Mouse (Mus musculus): ENCODE measurements at regions not wholly inside any gene's neighbourhood (a gene's known extent, or its start where the extent isn't known, plus 50 kb on each side); places are given as distances from the start of the nearest gene placed in this dataset.

DNA sequence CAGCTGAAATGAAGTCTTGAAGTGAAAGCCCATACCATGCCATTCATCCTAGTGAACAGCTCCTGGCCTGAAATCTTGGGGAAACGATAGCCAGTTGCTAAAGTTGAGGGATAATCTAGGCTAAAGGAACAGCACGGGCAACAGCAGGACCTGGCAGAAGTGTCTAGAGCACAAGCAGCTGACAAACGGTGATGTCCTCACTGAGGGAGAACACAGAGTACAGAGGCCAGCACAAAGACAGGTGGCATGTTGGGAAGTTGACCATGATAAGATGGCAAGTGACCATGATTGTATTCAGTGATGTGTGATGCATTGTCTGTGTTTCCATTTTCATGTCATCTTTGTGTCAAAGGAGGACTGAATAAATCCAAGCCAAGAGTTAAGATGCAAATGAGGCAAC lies 212.4 kb upstream of the Ntm start:
- no peak for DNase-seq

- DNase-seq, result no peak
Observed at GRCm38 (mm10) chr9:30183409-30183808, 220.5 kb upstream of the Ntm start.

DNA sequence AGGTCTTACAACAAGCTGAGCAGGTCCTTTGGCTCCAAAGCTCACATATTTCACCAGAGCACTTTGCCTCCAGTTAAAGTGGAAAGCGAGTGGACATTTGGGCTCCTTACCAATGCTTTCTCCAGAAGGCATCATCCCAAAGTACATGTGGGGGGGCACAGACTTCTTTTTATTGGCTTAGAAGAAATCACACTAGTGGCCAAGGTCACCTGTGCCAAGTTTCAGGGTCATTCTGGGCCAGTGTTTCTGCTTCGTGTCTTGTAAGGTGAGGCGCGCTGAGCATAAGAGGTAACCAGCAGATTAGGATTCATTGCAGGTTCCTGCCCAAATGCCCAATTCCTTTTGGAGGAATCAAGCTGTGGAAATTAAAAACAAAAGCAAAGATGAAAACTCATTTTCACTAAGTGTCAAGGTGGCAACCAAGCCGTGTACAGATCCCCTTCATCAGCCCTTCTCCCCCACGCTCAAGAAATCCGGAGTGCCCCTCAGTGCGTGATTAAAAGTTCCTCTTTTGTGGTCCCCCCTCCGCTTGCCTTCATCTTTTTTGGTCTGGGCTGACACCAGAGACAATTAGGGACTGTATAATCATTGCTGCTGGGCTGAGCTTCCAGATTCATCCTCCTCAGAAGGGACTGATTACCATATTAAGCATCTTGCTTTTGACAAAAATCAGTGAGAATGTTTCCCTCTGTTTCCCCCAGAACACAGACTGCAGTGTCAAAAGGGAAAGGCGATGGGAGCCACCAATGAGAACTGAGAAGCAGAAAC lies 222.2 kb upstream of the Ntm start:
- no peak for DNase-seq

- DNase-seq, result no peak
Observed at GRCm38 (mm10) chr9:30186261-30186660, 223.3 kb upstream of the Ntm start.

- no peak for DNase-seq
Observed at GRCm38 (mm10) chr9:30190078-30190477, 227.1 kb upstream of the Ntm start.

- DNase-seq, result no peak
Observed at GRCm38 (mm10) chr9:30191119-30191518, 228.2 kb upstream of the Ntm start.

DNA sequence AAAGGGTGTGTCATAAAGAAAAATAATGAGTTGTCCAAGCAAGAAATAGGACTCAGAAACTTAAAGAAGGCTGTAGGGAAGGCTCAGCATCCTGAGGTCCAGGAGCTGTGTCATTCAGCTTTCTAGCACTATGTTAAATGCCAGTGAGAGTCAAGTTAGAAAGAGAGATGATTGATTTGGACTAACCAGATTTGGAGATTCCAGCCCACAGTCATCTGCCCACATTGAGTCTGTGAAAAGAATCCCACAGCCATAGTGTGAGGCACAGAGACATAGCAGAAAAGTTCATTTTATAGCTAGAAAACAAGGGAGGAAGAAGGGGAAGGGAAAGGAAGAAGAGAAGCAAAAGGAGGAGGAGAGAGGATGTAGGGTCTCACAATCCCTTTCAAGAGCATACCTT lies 229.0 kb upstream of the Ntm start:
- no peak for DNase-seq

DNA sequence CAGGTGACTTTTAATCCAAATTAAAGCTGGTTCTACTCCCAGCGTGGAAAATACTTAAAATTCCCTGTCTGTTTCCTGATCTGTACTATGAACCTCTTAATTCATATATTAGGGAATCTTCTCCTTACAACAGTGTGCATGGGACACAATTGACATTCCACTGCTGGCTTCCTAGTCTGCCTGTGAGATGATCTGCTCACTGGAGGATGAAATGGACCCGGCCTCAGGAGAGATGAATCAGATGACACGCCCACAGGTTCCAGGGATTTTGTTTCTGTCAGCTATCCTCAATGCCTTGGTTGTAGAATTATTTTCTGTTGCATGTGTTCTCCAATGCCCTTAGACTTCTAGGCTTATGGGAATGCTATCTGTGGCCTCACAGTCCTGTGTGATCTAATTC lies 231.9 kb upstream of the Ntm start:
- no peak for DNase-seq

- no peak for DNase-seq
Observed at GRCm38 (mm10) chr9:30202411-30202810, 224.5 kb upstream of the Snx19 start.

GRCm38 (mm10) chr9:30207631-30208030 lies 219.3 kb upstream of the Snx19 start:
- no peak for DNase-seq

DNA sequence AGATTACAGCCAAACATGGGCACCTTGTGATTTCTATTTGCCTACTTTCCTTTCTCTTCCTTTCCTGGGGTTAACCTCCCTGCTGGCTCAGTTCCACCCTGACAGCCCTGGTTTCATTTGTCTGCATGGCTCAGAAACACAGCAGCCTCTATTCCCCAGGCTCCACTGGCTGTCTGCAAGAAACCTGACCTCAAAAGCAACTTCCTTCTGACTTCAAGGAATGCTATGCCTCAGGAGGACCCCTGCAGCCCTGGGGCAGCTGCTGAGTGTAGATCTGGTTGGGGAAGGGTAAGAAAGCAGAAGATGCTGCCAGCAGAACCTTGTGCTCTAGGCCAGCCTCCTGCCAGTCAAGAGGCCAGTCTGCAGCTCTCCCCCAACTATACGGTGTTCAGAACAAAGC lies 217.1 kb upstream of the Snx19 start:
- no peak for DNase-seq

GRCm38 (mm10) chr9:30212471-30213075 lies 214.3 kb upstream of the Snx19 start:
- no peak for DNase-seq

GRCm38 (mm10) chr9:30234501-30235163 lies 192.3 kb upstream of the Snx19 start:
- no peak for DNase-seq

DNA sequence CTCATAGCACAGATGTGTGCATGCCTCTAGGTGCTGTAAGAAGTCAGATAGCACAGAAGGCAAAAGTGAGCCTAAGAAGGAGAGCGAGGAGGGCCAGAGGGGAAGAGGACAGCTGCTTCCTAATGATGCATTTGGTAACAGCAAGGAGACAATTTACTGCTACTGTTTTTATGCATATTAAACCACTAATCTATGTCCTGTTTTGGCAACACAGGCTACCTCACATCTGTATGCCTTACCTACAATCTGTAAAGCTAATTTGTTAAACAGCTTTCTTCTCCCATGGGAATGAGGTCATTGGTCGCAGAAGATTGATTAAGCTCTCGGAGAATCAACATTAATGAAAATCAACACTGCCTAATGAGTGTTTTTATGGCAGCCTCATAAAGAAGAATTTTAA lies 191.1 kb upstream of the Snx19 start:
- no peak for DNase-seq

GRCm38 (mm10) chr9:30242107-30242506 lies 184.8 kb upstream of the Snx19 start:
- DNase-seq, result no peak

DNA sequence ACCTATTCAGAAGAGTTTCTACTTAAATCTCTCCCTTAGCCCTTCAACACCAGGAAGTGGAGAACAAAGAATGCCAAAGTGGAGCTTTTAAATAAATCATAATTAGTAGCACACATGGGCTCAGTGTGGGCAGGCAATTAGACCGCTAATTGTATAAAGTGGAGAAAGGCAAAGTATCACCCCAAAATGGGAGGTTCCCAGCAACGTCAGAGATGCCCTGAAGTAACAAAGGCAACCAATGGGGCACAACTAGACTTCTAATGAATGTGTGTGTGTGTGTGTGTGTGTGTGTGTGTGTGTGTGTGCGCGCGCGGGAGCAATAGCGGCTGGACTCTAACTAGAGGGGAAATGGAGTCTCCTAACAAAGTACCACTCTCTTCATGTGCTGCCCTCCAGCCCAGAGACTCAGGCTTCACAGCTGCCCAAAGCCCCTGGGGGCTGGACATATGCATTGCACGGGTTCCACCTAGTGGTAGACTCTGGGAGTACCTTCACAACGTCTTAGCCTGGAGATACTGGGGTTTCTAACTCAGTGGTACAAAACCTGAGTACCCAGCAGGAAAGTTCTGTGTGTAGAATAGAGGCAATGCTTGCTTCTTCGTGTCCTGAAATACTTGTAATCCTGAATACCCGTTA lies 162.3 kb upstream of the Snx19 start:
- DNase-seq, result peak; percentile 74

DNA sequence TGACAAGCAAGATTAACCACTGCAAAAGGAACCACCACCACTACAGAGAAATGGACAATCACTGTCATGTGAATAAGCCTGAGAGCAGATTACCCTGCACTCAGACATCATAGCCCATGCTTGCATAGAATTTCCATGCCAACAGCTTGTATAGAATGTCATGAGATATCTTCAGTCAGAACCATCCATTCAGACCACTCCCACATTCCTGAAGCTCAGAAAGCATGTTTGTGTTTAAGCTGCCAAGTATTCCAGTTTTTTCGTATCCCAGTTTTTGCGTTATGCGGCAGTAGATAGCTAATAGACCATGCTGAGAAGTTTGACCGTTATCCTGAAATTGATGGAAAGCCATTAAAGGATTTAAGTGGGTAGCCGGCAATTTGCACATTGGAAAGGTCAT lies 155.8 kb upstream of the Snx19 start:
- DNase-seq, result no peak

- DNase-seq, result peak; percentile 8
Observed at GRCm38 (mm10) chr9:30273836-30274235, 153.1 kb upstream of the Snx19 start.

GRCm38 (mm10) chr9:30278231-30278630 lies 148.7 kb upstream of the Snx19 start:
- no peak for DNase-seq

DNA sequence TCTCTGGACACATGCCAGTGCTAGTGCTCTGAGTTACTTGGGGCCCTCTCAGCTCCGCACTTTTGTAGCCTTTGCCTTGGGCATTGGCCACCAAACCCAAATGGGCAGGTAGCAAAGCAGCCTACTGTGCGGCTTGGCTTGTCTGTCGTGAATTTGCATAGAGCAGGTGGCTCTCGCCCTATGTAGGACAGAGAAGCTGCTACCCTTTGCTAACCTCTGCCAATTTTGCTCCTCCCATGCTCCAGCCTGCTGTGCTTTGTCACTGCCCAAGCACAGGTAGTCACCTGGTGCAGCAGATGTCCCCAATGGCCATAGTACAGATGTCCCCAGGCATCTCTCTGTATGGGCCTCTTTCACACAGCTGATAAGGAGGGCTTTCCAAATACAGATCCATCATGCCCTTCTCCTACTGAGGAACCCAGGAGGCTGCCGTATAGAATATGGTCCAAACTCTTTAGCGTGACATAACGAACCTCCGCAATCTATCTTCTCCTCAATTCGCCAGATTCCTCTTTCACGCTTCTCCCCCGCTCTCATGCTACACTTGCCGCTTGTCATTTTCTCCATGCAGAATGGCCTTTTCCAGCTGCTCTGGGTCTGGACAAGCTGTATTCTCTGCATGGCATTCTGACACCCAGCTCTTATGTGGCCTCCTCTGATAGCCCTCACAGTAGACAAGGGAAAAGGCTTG lies 143.7 kb upstream of the Snx19 start:
- no peak for DNase-seq

GRCm38 (mm10) chr9:30283771-30284148 lies 143.1 kb upstream of the Snx19 start:
- no peak for DNase-seq

GRCm38 (mm10) chr9:30284562-30285323 lies 142.2 kb upstream of the Snx19 start:
- DNase-seq, result no peak

- DNase-seq, result no peak
Observed at GRCm38 (mm10) chr9:30285324-30285599, 141.6 kb upstream of the Snx19 start.
